Mouse (Mus musculus): ENCODE measurements around the gene Sirt6. TPM values are rescaled to one million over a fixed set of nuclear protein-coding genes. Genes with fewer than 3 reads are reported as not detected.

Gene Sirt6
- polyA plus RNA-seq, 1 experiment: 19.7 TPM

- 83% methylated on average over 22 of the region's 22 CpGs for WGBS
- no peak for DNase-seq (ENCODE audit: low read depth, low spot score)
These were observed 1.2 kb downstream of the Sirt6 start for GRCm38 (mm10) chr10:81626101-81626993.

DNA sequence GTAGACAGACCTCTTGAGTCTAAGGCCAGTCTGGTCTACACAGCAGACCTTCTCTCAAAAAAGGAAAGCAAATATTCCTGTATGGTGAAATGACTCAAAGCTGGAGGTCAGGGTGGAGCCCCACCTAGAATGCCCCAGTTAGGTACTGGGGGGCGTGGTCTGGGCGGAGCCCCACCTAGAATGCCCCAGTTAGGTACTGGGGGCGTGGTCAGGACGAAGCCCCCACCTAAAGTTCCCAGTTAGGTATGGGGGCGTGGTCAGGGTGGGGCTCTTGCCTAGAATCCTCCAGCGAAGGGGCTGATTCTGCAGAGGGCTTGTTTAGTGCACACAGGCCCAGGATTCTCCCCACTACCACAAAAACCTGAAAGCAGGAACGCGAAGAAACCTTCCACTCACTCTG, 4.2 kb downstream of the Sirt6 start:
- no peak for DNase-seq (ENCODE audit: low read depth, low spot score)
- 62% methylated on average over 8 of the region's 8 CpGs for WGBS

GRCm38 (mm10) chr10:81620786-81621185, 6.8 kb downstream of the Sirt6 start:
- WGBS: 71% methylated on average over 9 of the region's 9 CpGs
- DNase-seq (ENCODE audit: low read depth, low spot score): no peak

DNA sequence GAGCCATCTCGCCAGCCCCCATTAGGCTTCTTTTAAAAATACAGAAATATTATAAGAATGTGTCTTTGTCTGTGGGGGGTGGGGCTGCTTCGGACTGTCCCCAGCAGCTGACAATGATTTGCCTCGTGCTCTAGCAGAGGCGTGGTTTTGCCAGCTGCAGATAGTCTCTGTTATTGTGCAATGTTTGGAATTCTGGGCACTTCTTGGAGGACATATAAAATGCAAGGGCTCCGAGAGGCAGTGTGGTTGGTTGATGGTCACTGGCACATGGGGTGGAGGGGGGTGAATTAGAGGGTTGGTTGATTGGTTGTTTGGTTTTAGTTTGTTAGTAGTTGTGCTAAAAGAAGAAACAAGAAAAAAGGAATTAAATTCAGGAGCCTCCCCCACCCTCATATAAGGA, 7.6 kb downstream of the Sirt6 start:
- no peak for DNase-seq (ENCODE audit: low read depth, low spot score)
- 61% methylated on average over 5 of the region's 5 CpGs for WGBS

- 60% methylated on average over 6 of the region's 6 CpGs for WGBS
- no peak for DNase-seq (ENCODE audit: low read depth, low spot score)
These were observed 12.1 kb downstream of the Sirt6 start for GRCm38 (mm10) chr10:81615486-81615885.

- no peak for DNase-seq (ENCODE audit: low read depth, low spot score)
- 62% methylated on average over 3 of the region's 3 CpGs for WGBS
These were observed 14.8 kb downstream of the Sirt6 start for GRCm38 (mm10) chr10:81612779-81613178.

DNA sequence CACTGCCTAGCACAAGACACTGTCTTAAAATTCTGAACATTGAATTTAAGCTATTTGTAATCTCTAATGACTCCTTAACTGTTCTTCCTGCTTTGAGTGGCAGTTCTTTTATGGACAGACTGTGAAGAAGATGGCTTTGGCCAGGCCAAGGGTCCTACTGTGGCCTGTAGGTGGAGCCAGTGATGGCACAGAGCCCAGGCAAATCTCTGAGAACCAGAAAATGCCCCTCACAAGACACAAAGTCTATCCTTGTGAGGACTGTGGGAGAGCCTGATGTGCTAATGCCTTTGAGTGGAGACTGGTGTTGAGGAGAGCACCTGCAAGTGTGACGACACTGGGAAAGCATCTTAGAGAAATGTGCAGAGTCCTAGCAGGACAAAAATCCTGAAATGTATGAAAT, 19.3 kb downstream of the Sirt6 start:
- DNase-seq (ENCODE audit: low read depth, low spot score): no peak
- WGBS: 93% methylated on average over 1 of the region's 1 CpGs

- WGBS: 2% methylated on average over 39 of the region's 39 CpGs
- peak; percentile 98 for DNase-seq (ENCODE audit: low read depth, low spot score)
These were observed 21.4 kb downstream of the Sirt6 start, which contains the start of gene BC025920 for GRCm38 (mm10) chr10:81605974-81606751. BC025920 (plus strand) TSS chr10:81606270.

GRCm38 (mm10) chr10:81605666-81605973, 22.0 kb downstream of the Sirt6 start:
- WGBS: under 1% methylated on average over 14 of the region's 14 CpGs
- DNase-seq (ENCODE audit: low read depth, low spot score): no peak

DNA sequence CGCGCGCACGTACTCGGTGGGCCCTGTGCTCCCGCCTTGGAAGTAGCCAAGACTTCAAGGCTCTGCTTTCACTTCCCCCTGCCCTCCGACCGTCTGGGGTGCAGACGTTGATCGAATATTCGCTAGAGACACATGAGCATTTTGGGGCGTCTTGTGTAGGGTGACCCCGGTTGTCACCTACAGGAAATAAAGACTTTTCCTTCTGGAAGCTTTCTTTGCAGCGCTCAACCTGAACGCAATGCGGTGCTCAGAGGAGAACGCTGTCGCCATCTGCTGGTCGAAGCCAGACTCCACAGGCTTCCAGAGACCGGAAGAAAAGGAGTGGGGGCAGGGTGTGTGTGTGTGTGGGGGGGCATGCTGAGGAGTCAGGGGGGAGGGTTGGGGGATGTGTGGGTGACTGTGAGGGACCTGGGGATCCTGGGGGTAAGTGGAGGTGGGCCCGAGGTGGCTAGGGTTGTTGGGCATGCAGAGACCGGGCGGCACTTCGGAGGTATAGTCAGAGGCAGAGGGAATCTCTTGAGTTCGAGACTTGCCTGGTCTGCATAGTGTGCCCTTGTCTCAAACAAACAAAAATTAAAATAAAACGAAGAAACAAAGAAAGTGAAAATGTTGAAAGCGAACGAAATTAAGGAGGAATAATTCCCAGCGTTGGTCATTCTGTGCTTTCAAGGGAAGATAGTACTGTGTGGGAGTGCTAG, 22.5 kb downstream of the Sirt6 start:
- WGBS: 17% methylated on average over 29 of the region's 29 CpGs
- peak; percentile 85 for DNase-seq (ENCODE audit: low read depth, low spot score)

GRCm38 (mm10) chr10:81604019-81604967, 23.3 kb downstream of the Sirt6 start:
- WGBS: 62% methylated on average over 12 of the region's 12 CpGs
- no peak for DNase-seq (ENCODE audit: low read depth, low spot score)

- WGBS: 30% methylated on average over 4 of the region's 4 CpGs
- peak; percentile 24 for DNase-seq (ENCODE audit: low read depth, low spot score)
These were observed 24.9 kb downstream of the Sirt6 start for GRCm38 (mm10) chr10:81602741-81603151.

DNA sequence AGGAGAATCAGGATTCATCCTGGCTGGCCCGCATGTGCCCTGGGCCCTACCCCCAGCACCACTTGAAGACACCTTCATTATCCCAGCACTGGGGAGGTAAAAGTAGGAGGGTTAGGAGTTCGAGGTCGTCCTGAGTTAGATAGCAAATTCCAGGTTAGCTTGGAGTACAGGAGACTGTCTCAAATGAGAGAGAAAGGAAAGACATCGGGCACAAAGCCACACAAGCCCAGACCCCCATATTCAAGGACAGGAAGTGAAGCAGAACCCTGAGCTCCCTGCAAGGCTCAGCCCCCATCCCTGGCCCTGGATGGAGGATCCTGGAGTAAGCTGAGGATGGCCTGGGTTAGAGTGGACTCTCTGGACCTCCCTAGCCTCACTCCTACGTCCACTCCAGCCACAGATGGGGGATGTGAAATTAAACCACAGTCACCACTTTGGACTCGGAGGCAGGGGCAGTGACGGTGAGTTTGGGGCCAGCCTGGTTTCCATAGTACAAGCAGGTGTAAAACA, 26.1 kb downstream of the Sirt6 start:
- DNase-seq (ENCODE audit: low read depth, low spot score): no peak
- WGBS: 44% methylated on average over 7 of the region's 7 CpGs

DNA sequence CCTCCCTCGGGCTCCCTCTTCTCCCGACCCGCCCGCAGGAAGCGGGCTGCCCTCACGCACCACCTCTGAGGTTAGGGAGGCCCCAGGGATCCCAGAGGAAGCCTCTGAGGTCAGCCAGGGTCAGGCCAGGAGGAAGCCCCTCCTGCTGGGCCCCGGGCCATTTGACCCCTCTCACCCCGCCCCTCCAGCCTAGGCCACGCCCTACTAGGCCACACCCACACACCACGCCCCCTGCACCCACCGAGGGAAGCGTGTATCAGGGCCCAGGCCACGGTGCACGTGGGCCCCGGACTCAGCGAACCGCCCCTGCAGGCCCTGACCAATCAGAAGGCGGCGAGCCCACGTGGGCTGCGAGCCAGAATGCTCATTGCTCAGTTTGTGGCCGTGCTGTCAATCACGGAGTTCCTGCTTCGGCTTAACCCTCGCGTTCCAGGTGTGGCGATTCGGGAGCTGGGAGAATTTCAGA, 26.8 kb downstream of the Sirt6 start, which contains the start of gene Tle6:
TSS of gene Tle6 (minus strand) at position 336 of the 466 bp plus-strand sequence.
- peak; percentile 69 for DNase-seq (ENCODE audit: low read depth, low spot score)
- under 1% methylated on average over 28 of the region's 28 CpGs for WGBS

- DNase-seq (ENCODE audit: low read depth, low spot score): no peak
- WGBS: 82% methylated on average over 10 of the region's 10 CpGs
These were observed 27.5 kb downstream of the Sirt6 start for GRCm38 (mm10) chr10:81600096-81600495.

DNA sequence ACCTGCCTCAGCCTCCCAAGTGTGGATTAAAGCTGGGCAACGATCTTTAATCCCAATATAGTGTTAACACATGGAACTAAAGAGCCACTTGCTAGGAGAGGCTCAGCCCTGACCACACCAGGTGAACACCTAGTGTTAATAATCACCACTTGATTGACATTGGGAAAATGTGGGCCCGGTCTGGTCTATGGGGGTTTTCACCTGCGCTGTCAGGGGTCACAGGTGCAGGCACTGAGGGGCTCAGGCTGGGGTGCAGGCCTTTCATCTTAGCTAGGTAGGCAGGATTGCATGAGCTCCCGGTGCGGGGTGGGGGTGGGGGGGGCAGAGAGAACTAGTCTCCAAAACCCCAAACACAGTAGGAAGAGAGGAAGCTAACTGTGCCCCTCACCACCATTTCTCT, 28.0 kb downstream of the Sirt6 start:
- 81% methylated on average over 5 of the region's 5 CpGs for WGBS

DNA sequence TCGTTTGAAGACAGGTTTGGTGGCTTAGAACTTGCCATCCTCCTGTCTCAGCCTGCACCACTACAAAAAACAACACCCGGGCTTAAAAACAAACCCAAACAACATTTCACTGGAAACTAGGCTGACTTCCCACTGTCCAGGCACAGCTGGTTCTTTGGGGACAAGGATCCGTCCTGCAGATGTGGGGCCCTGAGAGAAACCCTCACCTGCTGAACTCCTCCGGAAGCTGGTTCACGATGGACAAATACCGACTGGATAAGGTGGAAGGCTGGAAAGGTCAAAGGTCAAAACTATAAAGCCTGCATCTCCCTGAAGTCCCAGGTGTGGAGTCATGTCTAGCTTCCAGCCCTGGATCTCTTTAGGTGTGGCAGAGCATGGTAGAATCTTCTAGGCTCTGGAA, 28.7 kb downstream of the Sirt6 start:
- no peak for DNase-seq (ENCODE audit: low read depth, low spot score)
- WGBS: 24% methylated on average over 6 of the region's 6 CpGs

More for the DNA sequence above, 28.0 kb downstream of the Sirt6 start:
- DNase-seq (ENCODE audit: low read depth, low spot score): no peak

GRCm38 (mm10) chr10:81598342-81598741, 29.3 kb downstream of the Sirt6 start:
- 64% methylated on average over 3 of the region's 3 CpGs for WGBS
- no peak for DNase-seq (ENCODE audit: low read depth, low spot score)
